Mouse (Mus musculus) hindlimb bud, embryonic 11.5 days (tissue): ENCODE data around the gene Cbr2.
"Not testable (repeated sequence)": the region's sequence is repeated elsewhere in the genome, so short reads cannot be mapped to it uniquely, and the experiment has no call there.

Experiments used
- DNase-seq: peaks from one replicate; pipeline ENCODE4 v3.0.0-alpha.2; 2012; ENCODE audit warnings: low read depth, low spot score; ENCODE audit errors: extremely low spot score

Gene Cbr2

DNA sequence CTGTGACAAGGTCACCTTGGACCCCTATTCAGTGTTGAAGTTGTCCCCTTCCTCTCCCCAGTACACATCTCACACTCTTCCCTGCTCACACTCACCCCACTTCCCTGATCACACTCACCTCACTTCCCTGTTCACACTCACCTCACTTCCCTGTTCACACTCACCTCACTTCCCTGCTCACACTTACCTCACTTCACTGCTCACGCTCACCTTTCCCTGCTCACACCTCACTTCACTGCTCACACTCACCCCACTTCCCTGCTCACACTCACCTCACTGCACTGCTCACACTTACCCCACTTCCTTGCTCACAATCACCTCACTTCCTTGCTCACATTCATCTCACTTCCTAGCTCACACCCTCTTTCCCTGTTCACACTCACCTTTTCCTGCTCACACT is 519 bp downstream of the Cbr2 start:
- no peak for DNase-seq

DNA sequence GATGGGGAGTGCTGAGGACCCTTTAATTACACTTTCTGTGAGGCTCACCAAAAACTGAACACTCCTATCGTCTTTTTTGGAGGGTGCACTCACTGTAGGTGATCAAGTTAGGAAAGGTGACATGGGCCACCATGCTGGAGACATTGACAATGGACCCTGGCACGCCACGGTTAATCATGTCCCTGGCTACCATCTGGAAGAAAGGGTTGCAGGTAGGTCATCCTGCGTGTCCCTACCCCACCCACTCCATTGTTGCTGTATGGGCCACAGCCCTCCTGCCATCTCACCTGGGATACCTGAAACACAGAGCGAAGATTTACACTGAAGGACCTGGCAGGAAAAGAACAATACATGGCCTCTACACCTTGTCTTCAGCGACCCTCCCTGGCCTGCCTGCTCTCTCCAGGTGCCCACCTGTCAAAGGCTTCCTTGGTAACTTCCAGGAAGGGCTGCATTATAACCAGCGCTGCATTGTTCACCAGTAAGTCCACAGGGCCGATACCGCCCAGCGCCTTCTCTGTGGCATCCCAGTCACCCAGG is 1.5 kb downstream of the Cbr2 start:
- no peak for DNase-seq

DNA sequence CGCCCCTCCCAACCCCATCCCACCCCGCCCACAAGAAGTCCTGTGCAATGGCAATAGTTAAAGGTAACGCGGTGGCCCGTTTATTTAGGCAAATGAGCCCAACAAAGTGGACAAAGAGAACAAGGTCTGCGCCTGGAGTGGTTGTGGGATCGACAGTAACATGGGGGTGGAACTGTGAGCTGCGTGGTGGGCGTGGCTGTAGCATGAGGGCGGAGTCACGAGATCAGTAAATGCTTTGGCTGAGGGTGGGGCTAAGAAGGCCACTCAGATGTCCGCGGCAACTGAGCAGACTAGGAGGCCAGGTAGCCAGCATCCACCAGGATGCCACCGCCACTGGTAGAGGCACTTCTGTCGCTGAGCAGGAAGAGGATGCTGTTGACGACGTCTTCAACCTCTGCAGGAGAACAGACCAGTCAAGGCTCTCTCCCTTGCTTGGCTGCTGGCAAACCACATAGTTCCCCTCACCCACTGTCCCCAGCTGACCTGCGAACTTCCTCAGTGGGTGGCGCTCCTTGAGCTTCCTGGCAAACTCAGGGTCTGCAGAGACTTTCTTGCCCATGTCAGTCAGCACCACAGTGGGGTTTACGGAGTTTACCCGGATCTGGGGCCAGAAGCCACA is 2.4 kb downstream of the Cbr2 start:
- DNase-seq = not testable (repeated sequence)

DNA sequence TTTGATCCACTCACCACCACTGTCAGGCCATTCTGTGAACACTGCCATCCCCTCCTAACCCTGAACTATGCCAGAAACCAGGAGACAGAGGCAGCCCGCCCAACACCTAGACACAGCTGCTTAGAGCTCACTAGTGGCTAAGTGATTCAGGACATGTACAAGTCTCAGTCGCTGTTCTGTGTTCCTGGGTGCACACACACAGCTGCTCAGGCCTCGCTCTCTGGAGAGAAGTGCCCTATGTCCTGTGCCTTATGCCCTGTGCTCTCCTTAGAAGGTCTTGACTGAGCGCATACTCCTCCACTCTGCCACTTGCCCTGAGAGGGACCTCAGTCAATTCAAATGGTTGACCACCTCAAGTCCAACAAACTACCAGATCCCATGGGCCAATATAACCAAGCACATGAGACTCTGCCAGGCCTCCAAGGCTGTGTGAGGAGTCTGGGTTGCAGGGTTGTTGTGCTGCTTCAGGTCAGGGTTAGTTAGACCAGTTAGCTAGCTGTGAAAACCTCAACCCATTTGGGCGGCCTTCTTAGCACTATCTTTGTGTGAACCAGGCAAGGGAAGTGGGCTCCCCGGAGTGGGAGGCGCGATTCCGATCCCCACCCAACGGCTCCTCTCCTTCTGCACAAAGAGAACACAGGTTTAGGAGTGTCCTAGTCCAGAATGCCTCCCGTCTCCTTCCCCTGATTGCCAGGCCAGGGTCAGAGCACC is 3.2 kb downstream of the Cbr2 start:
- no peak for DNase-seq

DNA sequence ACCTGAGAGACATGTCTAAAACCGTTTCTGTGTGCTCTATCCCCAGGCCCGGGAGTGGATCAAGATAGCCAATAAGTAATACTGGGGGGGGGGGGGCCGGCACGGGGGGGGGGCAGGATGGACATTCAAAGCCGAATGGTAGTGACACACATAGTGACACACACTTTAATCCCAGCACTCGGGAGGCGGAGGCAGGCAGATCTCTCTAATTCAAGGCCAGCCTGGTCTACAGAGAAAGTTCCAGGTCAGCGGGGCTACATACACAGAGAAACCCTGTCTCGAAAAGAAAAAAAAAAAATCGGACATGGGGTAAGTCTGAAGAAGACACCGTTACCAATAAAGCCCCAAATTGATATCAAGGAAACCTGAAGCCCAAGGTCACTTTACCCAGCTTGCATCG is 4.3 kb downstream of the Cbr2 start:
- DNase-seq = no peak

DNA sequence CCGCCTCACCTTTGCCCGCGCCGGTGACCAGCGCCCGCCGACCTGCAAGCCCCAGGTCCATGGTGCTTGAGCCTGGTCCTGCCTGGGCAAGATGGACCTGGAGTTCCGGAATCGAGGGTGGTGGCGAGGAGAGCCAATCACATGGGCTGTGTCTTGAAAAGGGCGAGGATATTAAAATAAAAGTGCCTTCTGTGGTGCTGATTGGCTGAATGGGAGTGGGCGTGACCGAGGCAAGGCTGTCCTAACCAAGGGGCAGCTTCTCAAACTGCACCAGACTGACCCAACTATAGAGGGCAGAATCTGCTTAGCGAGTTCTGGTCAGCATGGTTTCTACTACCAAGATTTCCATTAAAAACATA is 4.8 kb downstream of the Cbr2 start, which contains the start of gene Dcxr:
TSS of gene Dcxr (minus strand) at position 113 of the 359 bp plus-strand sequence.
- peak; percentile 73 for DNase-seq

DNA sequence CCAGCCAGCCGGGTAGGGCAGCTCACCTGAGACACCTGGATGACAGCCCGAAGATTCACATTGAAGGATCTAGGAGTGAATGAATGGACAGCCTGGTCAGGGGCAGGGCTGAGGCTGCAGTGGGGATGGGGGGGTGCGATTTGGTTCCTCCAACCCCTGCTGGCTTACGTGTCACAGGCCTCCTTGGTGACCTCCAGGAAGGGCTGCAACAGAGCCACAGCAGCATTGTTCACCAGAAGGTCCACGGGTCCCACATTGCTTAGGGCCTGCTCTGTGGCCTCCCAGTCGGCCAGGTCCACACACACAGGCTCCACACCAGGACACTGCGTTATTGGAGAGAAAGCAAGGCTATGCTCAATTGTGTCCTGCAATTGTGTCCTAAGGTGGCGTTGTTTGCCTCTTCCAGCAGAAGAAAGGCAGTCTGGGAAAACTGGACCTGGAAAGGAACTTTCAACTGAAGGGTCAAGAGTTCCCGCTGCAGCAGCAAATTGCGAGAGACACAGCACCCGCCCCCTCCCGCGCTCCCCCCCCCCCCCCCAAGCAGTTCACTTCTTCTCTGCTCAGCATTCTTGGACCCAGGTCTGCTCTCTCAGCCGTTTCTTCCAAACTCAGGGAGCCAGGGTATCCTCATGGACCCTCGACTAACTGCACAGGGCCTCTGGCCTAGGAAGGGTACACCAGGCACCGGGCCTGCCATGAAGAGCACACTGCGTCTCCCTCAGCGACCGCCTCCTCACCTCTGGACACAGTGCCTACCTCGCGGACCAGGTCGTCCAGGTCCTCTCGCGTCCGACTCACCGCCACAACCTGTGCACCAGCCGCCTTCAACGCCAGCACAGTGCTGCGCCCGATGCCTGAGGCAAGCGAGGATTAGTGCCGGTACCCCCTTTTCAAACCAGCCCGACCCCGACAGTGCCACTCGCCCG is 5.4 kb downstream of the Cbr2 start:
- DNase-seq = no peak

DNA sequence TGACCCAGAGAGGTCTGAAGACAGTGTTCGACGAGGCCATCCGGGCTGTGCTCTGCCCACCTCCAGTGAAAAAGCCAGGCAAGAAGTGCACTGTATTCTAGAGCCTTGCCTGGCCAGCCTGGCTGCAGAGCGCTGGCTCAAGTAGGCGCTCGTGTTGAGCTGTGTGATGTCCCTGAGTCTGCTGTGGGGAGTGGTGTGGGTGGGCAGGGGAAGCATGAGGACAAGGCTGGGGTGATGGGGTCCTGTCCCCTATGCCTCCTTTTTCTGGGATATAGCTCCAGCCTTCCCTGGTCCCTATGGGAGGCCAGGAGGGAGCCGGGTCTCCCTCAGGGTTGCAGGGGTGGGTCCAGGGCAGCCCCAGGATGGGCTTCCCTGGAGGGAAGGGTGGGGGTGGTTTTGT is 8.4 kb downstream of the Cbr2 start:
- no peak for DNase-seq

DNA sequence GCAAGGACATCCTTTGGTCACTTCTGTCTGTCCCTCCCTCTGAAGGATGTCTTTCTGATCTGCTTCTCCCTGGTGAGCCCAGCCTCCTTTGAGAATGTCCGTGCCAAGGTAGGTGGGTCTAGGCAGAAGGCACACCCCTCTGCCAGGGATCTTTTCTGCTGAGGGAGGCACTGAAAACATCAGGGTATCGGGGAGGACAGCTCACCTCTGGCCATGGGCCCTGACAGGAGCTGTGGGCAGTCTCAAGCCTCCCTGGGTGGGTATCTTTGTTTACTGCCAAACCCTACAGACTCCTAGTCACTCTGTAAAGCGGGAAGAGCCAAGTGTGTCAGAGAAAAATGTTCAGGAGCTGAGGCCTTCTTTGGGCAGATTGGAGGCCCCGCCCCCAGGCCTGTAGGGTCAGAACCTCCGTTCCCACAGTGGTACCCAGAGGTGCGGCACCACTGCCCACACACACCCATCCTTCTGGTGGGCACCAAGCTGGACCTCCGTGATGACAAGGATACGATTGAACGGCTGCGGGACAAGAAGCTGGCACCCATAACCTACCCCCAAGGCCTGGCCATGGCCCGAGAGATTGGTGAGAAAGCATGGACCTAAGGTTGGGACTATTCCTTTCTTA is 9.0 kb downstream of the Cbr2 start:
- DNase-seq = no peak

DNA sequence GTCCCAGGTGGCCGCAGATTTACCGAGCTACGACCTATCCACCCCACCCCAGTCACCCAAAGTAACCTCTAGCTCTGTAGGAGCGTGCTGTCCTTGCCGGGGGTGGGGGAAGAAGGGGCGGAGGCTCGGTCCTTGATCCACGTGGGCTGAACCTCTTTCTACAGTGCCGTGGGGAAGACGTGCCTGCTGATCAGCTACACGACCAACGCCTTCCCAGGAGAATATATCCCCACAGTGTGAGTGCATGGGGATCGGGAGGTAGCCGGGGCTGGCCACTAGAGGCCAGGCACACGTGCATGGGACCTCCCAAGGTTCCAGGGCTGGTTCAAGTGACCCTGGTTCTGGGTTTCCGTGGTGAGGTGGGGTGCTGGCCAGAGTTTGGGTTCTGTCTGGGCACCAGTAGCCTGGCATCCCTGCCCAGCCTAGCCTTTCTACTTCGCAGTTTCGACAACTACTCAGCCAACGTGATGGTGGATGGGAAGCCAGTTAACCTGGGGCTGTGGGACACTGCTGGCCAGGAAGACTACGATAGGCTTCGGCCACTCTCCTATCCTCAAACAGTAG is 9.8 kb downstream of the Cbr2 start:
- DNase-seq = no peak

DNA sequence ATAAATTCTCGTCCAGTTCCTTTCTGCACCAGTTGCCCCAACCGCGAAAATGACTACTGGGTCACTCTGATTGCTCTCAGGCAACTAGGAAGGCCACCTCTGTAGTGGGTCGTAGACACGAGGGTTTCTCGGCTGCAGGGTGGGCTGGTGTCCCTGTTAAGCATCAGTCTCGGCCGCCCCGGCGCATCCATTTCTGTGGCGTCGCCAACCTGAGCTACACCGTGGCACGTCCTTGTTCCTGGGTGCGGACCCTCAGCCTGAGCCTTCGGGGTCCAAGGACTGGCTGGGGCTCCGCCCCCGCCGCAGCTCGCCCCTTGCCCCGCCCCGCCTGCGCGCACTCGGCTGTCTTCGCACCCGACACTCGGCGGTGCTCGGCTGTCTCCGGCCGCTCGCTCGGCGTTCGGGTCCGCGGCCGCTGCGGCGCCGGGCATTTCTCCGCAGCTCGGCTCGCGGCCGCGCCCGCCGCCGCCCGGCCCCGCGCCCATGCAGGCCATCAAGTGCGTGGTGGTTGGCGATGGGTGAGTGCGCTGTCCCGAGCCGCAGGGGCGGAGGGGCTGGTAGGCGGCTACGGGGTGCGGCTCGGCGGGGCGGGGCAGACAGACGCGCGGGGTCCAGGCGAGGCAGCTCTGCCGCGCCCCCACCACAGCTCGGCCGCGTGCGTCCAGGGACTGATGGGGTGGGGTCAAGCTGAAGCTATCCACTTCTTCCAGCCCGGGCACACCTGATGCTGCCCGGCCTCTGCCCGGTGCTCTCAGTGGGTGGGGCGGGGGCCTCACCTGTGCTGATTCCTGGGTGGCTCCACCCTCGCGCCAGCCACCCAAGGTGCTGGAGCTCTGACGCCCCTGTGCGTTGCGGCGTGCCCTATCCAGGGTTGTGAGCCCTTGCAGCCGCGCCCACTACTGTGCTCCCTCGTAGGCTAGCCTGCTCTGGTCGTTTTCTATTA is 10.5 kb downstream of the Cbr2 start, which contains the start of gene Rac3:
TSS of gene Rac3 (plus strand) at position 347 of the 943 bp plus-strand sequence.
- DNase-seq = no peak

DNA sequence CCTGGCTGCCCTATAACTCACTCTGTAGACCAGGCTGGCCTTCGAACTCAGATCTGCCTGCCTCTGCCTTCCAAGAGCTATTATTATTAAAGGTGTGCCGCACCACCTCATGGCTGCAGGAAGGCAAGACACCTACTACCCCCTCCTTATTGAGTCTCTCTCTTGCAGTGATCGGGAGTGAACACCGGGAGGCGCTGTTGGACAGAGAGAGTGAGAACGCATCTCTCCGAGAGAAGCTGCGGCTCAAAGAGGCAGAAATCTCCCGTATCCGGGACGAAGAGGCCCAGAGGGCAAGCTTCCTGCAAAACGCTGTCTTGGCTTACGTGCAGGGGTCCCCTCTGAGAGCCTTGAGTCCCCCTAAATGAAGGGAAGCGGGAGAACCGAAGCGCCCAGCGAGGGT is 11.5 kb downstream of the Cbr2 start:
- peak; percentile 89 for DNase-seq

DNA sequence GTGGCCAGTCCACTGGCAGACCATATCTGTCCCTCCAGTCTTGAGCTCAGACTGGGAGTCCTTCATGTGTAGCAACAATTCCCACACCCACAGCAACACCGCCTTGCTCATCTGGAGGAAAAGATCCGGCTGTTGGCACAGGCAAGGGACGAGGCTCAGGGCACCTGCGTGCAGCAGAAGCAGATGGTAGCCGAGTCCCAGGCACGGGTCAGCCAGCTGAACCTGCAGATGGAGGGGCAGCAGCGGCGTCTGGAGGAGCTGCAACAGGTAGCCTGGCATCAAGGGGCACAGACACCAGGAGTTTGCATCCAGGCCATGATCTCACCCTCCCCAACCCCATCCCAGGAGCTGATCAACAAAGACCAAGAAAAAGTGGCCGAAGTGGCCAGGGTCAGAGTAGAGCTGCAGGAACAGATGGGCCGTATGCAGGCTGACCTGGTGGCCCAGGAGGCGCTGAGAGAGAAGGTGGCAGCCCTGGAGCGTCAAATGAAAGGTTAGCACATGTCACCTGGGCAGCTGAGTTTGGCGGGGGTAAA is 12.0 kb downstream of the Cbr2 start:
- no peak for DNase-seq

DNA sequence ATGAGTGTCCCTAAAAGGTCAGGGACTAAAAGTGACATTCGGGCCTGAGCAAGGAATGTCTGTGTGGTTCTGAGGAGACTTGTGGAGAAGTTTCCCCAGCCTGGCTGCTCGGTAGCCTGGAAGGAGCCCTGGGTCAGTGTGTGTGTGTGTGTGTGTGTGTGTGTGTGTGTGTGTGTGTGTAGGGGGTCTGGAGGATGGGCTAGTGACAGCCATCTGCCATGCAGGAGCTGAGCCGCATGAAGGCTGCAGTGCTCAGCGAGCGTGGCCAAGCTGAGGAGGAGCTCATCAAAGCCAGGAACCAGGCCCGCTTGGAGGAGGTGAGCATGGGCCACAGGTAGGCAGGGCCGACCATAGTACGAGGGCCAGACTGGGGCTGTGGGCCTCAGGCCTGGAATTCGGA is 12.7 kb downstream of the Cbr2 start:
- no peak for DNase-seq

DNA sequence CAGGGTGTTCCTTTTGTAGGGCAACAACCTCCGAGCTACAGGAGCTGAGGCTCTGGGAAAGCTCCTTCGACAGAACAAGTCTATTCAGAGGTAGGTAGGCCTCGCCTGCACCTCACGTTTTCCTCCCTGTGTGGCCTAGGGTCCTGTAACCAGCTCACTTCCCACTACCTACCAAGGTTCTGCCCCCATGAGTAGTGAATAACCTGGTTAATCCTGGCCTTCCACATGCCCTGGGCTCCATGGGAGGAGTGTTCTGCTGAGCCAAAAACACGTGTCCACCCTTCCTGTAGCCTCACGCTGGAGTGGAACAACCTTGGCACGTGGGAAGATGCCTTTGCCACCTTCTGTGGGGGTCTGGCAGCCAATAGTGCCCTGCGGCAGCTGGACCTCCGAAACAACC is 16.8 kb downstream of the Cbr2 start:
- no peak for DNase-seq

DNA sequence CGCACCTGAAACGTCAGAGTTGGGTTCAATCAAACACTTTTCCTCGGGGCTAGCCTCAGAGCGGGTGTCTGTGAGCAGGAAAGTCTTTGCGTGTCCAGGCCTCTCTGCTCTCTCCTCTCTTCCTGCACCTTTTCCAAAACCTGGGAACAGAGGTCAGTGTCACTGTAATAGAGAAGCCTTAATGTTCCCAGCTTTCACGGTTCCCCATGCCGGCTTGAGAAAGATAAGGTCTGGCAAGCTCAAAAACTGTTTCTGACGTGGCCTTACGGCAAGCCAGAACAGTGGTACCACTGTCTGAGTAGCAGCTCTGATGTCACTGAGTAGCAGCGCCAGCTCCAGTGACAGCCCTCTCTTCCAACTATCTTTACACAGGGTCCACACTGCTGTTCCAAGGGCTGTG is 17.4 kb downstream of the Cbr2 start:
- DNase-seq = no peak

DNA sequence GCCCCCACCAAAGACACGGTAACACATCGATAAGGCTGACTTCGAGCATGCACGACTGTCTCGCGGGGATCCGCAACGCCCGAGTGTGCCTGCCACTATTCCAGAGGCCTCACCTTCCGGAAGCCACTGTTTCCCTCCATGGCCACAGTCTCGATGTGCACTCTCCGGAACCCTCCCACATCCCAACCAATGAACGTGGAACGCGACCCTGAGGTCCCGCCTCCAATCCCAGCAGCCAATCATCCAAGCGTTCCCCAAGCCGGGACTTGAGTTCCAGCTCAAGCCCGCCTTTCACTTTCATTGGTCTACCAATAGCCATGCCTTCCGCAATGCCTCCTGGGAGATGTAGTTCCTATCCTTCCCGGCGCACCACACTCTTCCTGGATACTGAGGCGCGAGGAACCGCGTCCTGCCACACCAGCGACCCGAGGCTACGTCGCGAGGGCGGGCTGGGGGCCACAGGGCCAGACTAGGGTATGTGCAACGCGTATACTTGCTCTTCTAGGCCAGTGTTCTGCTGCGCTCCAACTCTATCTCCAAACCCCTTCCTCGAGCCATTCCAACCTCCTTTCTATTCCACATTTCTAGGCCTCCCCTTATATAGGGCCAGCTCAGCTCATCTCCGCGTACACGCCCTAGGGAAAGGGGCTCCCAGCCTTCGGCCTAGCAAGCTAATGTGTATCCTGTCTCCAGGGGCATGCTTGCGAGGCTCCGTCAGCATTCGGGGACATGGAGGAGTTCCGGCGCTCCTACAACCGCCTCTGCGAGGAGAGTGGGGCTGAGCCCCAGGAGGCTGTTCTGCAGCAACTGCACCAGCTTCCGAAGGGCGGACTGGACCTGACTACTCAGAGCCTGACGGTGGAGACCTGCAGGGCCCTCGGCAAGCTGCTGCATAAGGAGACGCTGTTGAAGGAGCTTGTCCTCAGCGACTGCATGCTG is 18.1 kb downstream of the Cbr2 start, which contains the start of the genes Cenpx and Lrrc45:
TSS of gene Cenpx (minus strand) at position 159 of the 939 bp plus-strand sequence.
TSS of gene Lrrc45 (plus strand) at position 346 of the 939 bp plus-strand sequence.
- DNase-seq = peak; percentile 96
